Mouse (Mus musculus): ENCODE data around the gene Ap1b1. TPM values are rescaled to one million over a fixed set of nuclear protein-coding genes. Genes with fewer than 3 reads are reported as not detected.

The Ap1b1 gene
- polyA plus RNA-seq, 1 experiment from 2014 or later = 63.5 TPM

DNA sequence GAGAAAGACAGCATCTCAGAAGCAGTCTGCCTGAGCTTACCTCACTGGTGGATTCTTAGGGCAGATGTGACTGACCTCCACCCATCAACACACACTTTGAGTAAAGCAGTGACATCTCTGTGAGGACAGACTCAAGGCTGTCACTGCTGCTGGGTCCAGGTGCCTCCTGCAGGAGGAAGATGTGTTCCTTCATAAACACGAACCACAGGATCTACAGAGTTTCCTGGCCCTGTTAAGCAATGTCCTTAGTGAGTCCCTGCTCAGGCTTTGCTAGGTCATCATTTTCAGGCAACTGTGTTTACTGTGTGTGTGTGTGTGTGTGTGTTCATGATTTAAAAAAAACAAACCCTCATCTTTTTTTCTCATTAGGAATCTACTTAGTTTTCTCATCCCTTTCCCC lies 24.9 kb downstream of the Ap1b1 start:
- Histone ChIP-seq H3K9me3 (no peaks in the 10 kb centered on the region), H3K27me3 (replicated peaks) (no peaks in the 10 kb centered on the region), H3K4me3 (replicated peaks) (no peak overlapping the region), H3K27ac (no peak overlapping the region), H3K36me3 (peaks cover 25% of the 10 kb centered on the region), H3K4me1 (replicated peaks) (no peaks in the 10 kb centered on the region), H3K9ac (no peak overlapping the region), H3K4me2 (replicated peaks) (no peak overlapping the region)
- ATAC-seq = no peak
- 84% methylated on average over 1 of the region's 1 CpGs for WGBS

DNA sequence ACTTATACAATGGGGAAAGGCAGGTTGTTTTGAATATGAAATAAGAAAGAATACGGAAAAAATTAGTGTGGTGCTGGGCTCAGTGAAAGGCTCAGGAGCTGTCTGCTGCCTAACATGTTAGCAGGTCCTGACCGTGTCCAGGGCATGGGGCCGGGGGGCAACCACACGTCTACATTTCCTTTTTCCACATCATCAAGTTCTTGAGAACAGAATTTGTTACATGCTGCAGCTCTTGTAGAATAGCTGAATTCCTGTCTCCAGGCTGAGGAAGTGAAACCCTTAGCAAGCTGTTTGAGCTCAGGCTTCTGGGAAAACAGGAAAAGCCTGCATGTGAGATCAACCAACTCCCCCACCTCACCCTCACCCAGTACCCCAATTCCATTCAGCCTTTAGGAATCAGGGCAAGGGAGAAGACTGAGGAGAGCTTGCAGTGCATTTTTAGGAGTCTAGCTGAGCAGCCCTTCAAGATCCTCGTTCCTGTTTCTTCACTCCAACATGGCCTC lies 25.6 kb downstream of the Ap1b1 start:
- Histone ChIP-seq H3K36me3 (peaks cover 32% of the 10 kb centered on the region), H3K4me2 (replicated peaks) (no peak overlapping the region), H3K27me3 (replicated peaks) (no peaks in the 10 kb centered on the region), H3K27ac (no peak overlapping the region), H3K4me3 (replicated peaks) (no peak overlapping the region), H3K4me1 (replicated peaks) (no peaks in the 10 kb centered on the region), H3K9me3 (no peaks in the 10 kb centered on the region), H3K9ac (no peak overlapping the region)
- no peak for ATAC-seq
- WGBS = 85% methylated on average over 5 of the region's 5 CpGs

DNA sequence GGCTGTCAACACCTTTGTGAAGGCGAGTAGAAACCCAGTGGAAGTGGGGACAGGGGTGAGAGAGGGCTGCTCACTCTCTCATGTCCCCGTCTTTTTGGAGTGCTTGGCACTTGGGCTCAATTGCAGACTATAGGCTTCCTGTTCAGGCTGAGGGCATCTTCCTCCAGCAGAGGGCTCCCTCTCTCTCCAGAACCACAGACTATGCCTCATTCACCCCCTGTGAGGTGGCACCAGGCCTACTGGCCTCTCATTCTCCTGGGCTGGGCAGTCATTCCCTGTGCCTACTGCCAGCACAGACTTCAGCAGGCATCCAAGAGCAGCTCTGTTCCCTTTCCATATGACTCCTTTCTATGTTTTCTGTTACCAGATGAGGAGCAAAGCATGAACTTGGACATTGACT lies 29.1 kb downstream of the Ap1b1 start:
- Histone ChIP-seq H3K27ac (no peak overlapping the region), H3K9ac (no peak overlapping the region), H3K27me3 (replicated peaks) (no peaks in the 10 kb centered on the region), H3K4me2 (replicated peaks) (no peak overlapping the region), H3K4me3 (replicated peaks) (no peak overlapping the region), H3K4me1 (replicated peaks) (no peaks in the 10 kb centered on the region), H3K9me3 (no peaks in the 10 kb centered on the region), H3K36me3 (peaks cover 50% of the 10 kb centered on the region)
- WGBS = 55% methylated on average over 2 of the region's 2 CpGs
- 0 out of 2 replicates have a peak, but pooled peaks have one; percentile 51 for ATAC-seq

DNA sequence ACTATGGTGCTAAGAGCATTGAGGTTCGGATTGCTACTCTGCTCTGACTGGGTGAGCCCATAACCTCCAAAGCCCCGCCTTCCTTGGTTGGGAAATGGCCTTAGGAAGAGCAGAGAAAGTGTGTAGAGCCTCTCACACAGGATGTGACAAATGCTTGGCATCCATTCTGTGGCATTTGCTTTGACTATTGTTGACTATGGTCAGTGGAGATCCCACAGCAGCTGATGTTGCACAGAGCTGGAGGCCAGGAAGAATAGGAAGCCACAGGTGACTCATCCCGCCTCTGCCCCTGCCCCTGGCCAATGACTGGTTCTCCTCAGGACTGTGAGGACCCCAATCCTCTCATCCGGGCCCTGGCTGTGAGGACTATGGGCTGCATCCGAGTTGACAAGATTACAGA lies 29.7 kb downstream of the Ap1b1 start:
- WGBS = 92% methylated on average over 5 of the region's 5 CpGs
- H3K4me1 ChIP-seq (replicated peaks) = no peaks in the 10 kb centered on the region
- no peak overlapping the region for H3K9ac ChIP-seq
- peaks cover 50% of the 10 kb centered on the region for H3K36me3 ChIP-seq
- H3K4me2 ChIP-seq (replicated peaks) = no peak overlapping the region
- ATAC-seq = no peak
- H3K27me3 ChIP-seq (replicated peaks) = no peaks in the 10 kb centered on the region
- no peak overlapping the region for H3K4me3 ChIP-seq (replicated peaks)
- no peaks in the 10 kb centered on the region for H3K9me3 ChIP-seq
- no peak overlapping the region for H3K27ac ChIP-seq

DNA sequence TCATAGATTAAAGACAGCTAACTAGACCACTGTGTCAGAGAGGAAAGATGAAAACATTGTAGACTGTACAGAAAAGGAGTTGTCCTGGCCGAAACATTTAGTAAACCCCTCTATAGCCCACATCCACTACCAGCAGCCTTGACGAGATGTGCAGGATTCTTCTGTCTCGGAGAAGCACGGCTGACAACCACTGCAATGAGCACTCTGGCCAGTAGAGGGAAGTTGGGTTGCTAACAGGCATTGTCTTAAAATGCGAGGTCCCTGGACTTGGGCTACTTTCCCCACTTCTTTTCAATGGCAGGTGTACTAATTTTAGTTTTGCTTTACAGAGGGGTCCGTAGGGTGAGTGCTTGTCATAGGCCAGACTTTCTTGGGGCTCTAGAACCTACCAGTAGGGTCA lies 30.9 kb downstream of the Ap1b1 start:
- H3K36me3 ChIP-seq = peaks cover 53% of the 10 kb centered on the region
- no peaks in the 10 kb centered on the region for H3K4me1 ChIP-seq (replicated peaks)
- H3K27me3 ChIP-seq (replicated peaks) = no peaks in the 10 kb centered on the region
- H3K9me3 ChIP-seq = no peaks in the 10 kb centered on the region
- H3K9ac ChIP-seq = no peak overlapping the region
- H3K4me3 ChIP-seq (replicated peaks) = no peak overlapping the region
- 65% methylated on average over 6 of the region's 6 CpGs for WGBS
- no peak overlapping the region for H3K27ac ChIP-seq
- ATAC-seq = no peak
- no peak overlapping the region for H3K4me2 ChIP-seq (replicated peaks)

DNA sequence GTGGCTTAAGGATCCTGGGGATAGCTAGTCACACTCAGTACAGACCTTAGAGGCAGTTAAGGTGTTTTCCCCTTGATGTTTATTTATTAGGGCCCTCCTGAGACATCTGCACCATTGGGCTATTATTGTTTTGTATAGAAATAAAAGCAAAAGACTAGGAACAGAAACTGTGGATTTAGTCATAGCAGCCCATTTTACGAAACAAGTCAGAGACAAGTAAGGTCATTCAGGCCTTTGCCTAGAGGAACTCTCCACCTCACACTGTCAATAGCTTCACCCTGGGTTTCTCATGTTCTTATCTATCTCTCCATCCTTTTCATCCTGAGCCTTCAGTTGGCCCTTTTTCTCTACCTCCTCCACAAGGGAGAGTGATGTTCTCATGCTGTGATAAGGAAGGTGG lies 38.5 kb downstream of the Ap1b1 start:
- H3K9me3 ChIP-seq = no peaks in the 10 kb centered on the region
- no peak for ATAC-seq
- H3K4me2 ChIP-seq (replicated peaks) = no peak overlapping the region
- H3K36me3 ChIP-seq = peaks cover 20% of the 10 kb centered on the region
- H3K27me3 ChIP-seq (replicated peaks) = no peaks in the 10 kb centered on the region
- H3K4me1 ChIP-seq (replicated peaks) = no peaks in the 10 kb centered on the region
- 100% methylated on average over 1 of the region's 1 CpGs for WGBS
- H3K27ac ChIP-seq = no peak overlapping the region
- H3K4me3 ChIP-seq (replicated peaks) = no peak overlapping the region
- H3K9ac ChIP-seq = no peak overlapping the region

DNA sequence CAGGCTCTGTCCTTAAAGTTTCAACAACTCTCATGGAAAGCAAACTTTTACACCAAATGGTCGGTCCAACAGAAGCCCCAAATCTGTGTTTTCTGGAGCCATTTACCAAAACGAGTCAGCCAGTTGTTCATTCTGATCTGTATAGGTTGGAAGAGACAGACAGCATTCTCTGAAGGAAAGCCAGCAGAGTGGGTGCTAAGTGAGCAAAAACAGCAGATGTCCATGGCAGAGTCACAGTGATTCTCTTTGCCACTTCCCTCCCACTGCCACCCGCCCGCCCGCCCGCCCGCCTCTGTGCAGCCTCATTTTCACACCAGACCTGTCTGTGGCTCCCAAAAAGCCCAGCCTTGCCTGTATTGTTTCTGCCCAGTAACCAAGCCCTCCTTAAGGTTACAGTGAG lies 41.6 kb downstream of the Ap1b1 start:
- Histone ChIP-seq H3K9ac (no peak overlapping the region), H3K4me2 (replicated peaks) (no peak overlapping the region), H3K9me3 (no peaks in the 10 kb centered on the region), H3K36me3 (peaks cover 38% of the 10 kb centered on the region), H3K27ac (no peak overlapping the region), H3K4me3 (replicated peaks) (no peak overlapping the region), H3K4me1 (replicated peaks) (no peaks in the 10 kb centered on the region), H3K27me3 (replicated peaks) (no peaks in the 10 kb centered on the region)
- WGBS = 90% methylated on average over 7 of the region's 7 CpGs
- ATAC-seq = no peak

DNA sequence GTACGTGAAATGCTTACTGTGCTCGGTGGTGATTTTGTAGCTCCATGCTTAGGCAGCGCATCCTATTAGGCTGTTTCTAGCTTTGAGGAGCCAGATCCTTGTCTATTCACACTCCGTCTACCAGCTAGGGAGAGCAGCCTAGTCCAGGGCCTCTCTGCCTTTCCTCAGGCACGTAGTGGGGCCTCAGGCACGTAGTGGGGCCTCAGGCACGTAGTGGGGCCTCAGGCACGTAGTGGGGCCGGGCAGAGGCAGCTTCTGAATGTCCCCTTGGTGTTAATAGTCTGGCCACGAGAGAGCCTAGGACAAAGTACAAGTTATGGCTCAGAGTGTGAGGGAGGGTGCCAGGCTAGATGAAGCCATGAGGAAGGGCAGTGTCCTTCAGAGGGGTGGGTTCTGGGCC lies 46.1 kb downstream of the Ap1b1 start:
- peaks cover 52% of the 10 kb centered on the region for H3K36me3 ChIP-seq
- no peak overlapping the region for H3K9ac ChIP-seq
- H3K27ac ChIP-seq = no peak overlapping the region
- no peaks in the 10 kb centered on the region for H3K27me3 ChIP-seq (replicated peaks)
- H3K4me1 ChIP-seq (replicated peaks) = no peaks in the 10 kb centered on the region
- WGBS = 95% methylated on average over 10 of the region's 10 CpGs
- no peaks in the 10 kb centered on the region for H3K9me3 ChIP-seq
- no peak for ATAC-seq
- no peak overlapping the region for H3K4me3 ChIP-seq (replicated peaks)
- no peak overlapping the region for H3K4me2 ChIP-seq (replicated peaks)

DNA sequence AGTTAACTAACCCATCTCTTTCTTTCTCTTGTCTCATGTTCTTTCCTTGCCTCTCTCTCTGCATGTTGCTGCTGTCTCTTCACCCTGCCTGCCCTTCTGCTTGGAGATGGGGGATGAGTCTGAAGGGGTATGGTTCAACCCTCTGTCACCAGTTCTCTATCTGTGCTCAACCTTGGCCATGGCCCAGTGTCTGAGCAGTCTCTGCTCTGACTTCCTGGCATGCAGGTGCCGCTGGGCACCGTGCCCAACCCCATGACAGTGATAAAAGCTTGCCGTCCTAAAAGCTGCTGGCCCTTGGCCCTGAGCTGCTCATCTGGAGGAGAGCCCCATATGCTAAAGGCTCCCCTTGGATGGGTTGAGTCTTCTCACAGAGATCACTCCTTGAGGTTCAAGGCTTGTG lies 46.5 kb downstream of the Ap1b1 start:
- WGBS = 84% methylated on average over 3 of the region's 3 CpGs
- H3K36me3 ChIP-seq = peaks cover 52% of the 10 kb centered on the region

DNA sequence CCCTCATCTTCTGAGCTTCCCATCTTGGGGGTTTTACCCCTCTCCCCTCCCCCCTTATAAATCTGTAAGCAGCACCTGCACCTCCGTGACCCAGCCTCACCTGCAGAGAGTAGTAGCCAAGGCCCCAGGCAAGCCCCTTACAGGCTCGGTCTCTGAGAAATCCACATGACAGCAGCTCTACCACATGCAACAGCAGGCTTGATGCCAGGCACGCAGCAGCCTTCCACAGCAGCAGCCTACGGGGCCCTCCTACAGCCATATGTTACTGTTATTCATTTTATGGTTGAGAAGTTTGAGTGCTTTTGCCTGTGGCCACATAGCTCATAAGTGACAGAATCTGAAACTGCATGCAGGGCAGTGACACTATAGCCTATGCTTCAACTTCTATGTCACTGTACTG lies 48.8 kb downstream of the Ap1b1 start:
- Histone ChIP-seq H3K9ac (no peak overlapping the region), H3K36me3 (peaks cover 53% of the 10 kb centered on the region), H3K4me2 (replicated peaks) (no peak overlapping the region), H3K9me3 (no peaks in the 10 kb centered on the region), H3K27me3 (replicated peaks) (no peaks in the 10 kb centered on the region), H3K27ac (no peak overlapping the region), H3K4me1 (replicated peaks) (no peaks in the 10 kb centered on the region), H3K4me3 (replicated peaks) (no peak overlapping the region)
- 85% methylated on average over 4 of the region's 4 CpGs for WGBS
- ATAC-seq = no peak

More for the DNA sequence above, 46.5 kb downstream of the Ap1b1 start:
- ATAC-seq = no peak
- H3K27ac ChIP-seq = no peak overlapping the region
- no peak overlapping the region for H3K9ac ChIP-seq
- H3K4me2 ChIP-seq (replicated peaks) = no peak overlapping the region
- no peaks in the 10 kb centered on the region for H3K4me1 ChIP-seq (replicated peaks)
- H3K9me3 ChIP-seq = no peaks in the 10 kb centered on the region
- no peaks in the 10 kb centered on the region for H3K27me3 ChIP-seq (replicated peaks)
- no peak overlapping the region for H3K4me3 ChIP-seq (replicated peaks)

DNA sequence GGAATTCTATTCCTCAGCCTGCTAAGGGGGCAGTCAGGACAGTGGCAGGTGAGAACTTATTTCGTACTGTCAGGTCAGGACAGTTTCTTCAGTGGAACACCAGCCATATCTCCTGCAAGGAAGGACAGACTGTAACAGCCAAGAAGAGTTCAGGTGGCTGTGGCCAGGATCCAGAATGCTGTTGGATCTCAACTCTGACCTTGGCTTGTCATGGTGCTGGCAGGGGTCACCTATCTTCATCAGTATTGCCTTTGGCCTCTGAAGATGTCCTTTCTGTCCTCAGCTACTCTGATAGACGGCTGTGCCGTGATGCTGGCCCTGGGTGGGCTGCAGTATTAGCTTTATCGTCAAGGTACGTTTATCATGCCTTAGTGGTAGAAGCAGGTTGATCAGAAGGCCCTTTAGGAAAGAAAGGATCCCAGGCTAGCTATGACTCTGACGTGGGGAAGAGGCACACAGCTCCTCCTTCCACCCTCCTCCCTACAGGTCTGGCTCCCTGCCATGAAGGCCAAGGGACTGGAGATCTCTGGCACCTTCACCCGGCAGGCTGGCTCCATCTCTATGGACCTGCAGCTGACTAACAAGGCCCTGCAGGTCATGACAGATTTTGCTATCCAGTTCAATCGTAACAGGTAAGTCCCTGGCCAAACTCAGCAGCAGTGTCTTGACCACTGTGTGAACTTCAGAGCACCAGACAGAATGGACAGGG lies 50.7 kb downstream of the Ap1b1 start:
- Histone ChIP-seq H3K9me3 (no peaks in the 10 kb centered on the region), H3K4me3 (replicated peaks) (no peak overlapping the region), H3K27me3 (replicated peaks) (no peaks in the 10 kb centered on the region), H3K36me3 (peaks cover 36% of the 10 kb centered on the region; the same call in 1 of the 2 replicates), H3K9ac (no peak overlapping the region), H3K27ac (no peak overlapping the region), H3K4me2 (replicated peaks) (no peak overlapping the region), H3K4me1 (replicated peaks) (no peaks in the 10 kb centered on the region)
- 84% methylated on average over 8 of the region's 8 CpGs for WGBS
- no peak for ATAC-seq

DNA sequence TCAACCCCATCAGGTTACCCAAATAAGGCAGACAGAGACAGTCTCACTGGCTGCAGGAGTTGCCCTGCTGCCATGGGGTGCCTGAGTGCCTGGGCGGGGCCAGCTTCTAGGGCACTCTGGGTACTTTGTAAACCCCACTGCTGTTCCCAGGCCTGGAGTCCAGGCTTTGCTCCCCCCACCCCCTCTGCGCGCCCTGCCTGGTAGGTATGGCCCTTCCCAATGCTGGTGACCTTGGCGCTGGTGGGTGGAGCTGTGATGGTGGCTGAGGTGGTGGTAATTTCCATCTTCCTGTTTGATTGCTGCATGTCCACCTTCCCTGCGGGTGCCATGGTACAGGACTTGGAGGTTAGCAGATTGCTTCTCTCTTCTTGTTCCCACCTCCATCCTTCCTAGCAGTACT lies 54.0 kb downstream of the Ap1b1 start:
- no peak overlapping the region for H3K27ac ChIP-seq
- no peak overlapping the region for H3K9ac ChIP-seq
- no peaks in the 10 kb centered on the region for H3K4me1 ChIP-seq (replicated peaks)
- no peak overlapping the region for H3K4me2 ChIP-seq (replicated peaks)
- H3K4me3 ChIP-seq (replicated peaks) = no peak overlapping the region
- peaks cover 17% of the 10 kb centered on the region; the same call in 1 of the 2 replicates for H3K36me3 ChIP-seq
- H3K27me3 ChIP-seq (replicated peaks) = no peaks in the 10 kb centered on the region
- 79% methylated on average over 5 of the region's 5 CpGs for WGBS
- no peak for ATAC-seq
- H3K9me3 ChIP-seq = no peaks in the 10 kb centered on the region

DNA sequence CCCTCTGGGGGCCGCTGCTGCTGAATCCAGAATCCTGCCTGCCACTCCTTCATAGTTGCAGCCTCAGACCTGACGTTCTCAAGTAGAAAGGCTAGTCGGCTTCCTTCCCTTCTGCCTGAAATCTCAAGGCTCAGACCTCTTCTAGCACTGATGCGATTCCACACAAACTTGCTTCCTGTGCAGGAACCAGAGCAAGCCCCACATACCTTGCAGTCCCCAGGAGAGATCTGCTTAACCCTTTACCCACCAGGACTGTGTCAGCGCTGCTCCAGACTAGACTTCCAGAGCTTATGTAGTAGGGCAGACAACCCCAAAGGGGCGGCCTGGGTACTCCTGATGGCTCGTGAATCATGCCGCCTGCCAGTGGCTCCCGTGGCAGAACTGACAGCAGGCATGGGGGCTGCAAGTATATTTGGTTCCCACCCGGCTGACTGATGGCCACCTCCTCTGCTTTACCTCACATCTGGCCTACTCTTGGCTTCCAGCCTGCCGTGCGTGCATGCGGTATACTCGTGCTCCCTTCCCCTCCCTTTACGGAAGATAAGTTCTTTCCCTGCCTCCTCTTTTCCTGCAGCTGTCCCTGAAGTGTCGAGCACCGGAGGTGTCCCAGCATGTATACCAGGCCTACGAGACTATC lies 54.6 kb downstream of the Ap1b1 start:
- Histone ChIP-seq H3K36me3 (peaks cover 12% of the 10 kb centered on the region; the same call in 1 of the 2 replicates), H3K9ac (no peak overlapping the region), H3K9me3 (no peaks in the 10 kb centered on the region), H3K4me1 (replicated peaks) (no peaks in the 10 kb centered on the region), H3K27me3 (replicated peaks) (no peaks in the 10 kb centered on the region), H3K4me3 (replicated peaks) (no peak overlapping the region), H3K27ac (no peak overlapping the region), H3K4me2 (replicated peaks) (no peak overlapping the region)
- 66% methylated on average over 18 of the region's 18 CpGs for WGBS
- no peak for ATAC-seq

All from intestine, embryonic 15.5 days (tissue).